Mouse (Mus musculus) cerebellum, adult 8-10 months (tissue): ENCODE results near the gene Hoxa11.

ENCODE experiments used
- DNase-seq: peaks from one replicate; pipeline ENCODE4 v3.0.0; 2022

The Hoxa11 gene

GRCm38 (mm10) chr6:52264106-52264790 lies 18.6 kb upstream of the Hoxa11 start:
- no peak for DNase-seq

GRCm38 (mm10) chr6:52263321-52263585 lies 17.6 kb upstream of the Hoxa11 start:
- no peak for DNase-seq

DNA sequence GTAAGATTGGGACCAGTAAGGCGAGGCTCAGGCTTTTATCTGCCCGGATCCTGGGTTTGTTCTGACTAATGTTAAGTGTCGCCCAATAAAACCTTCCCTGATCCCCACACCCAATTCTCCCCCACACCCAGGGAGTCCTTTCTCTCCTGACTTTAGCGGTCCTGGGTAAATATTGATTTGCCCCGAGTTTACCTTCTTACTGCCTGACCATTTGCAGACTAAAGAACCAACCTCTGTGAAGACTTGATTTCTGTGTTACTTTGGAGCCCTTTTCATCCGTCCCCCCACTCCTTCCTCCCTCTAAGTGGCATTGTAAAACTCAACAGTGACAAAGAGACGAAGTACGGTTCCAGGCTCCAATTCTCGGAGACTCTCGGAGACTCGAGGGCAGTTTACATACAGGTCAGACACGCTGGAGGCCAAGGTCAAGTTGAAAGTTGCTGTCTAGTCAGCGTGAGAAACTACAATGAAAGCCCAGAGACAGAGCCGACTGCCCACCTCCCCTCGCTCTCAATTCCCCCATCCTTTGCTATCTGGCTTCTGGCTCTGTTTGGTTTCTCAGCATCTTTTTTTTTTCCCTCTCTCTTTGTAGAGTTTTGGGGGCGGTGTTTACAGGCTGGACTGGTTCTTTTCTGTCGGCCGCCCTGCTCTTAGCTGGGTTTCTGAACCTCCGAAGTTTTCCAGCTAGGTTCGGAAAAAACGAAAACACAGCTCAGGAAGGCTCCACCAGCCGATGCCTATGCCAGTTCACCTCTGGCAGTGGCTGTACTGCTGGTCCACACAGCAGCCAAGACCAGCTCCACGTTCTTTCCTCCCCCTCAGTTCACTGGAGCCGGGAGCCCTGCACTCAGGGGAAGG lies 17.1 kb upstream of the Hoxa11 start:
- no peak for DNase-seq

DNA sequence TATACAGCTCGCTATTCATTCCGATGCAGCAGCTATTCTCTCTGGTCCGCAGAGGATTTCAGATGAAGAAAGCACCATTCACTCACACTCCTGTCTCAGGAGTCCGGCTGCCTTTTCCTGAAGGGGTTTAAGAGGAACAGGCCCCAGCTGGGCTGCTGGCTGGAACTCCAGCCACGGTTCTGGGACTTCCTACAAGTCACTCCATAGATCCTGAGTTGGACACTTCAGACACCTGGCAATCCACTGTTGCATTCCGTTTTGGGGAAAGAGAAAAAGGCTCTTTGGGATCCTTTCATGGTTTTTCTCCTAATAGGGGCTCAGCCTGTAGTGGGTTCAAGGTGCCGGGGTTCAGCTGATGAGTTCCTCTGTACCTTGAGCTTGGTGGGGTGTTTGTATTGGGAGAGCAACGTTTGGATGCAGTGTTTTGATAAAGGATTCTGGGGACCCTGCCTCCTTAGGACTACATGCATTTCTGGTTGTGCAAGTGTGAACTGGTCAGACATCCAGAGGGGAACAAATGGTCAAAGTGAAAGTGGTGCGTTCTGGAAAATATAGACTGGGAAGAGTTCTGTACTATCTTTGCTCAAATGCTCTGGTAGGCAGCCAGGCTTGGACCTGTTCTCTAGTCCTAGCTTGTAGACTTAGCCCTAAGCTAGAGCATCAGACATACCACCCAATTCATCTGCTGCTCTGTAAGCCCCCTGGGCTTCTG lies 16.3 kb upstream of the Hoxa11 start:
- no peak for DNase-seq

- no peak for DNase-seq
Measured at GRCm38 (mm10) chr6:52260654-52261575, 15.3 kb upstream of the Hoxa11 start, which contains the start of gene Hoxa13. Hoxa13 (minus strand) TSS chr6:52260880.

DNA sequence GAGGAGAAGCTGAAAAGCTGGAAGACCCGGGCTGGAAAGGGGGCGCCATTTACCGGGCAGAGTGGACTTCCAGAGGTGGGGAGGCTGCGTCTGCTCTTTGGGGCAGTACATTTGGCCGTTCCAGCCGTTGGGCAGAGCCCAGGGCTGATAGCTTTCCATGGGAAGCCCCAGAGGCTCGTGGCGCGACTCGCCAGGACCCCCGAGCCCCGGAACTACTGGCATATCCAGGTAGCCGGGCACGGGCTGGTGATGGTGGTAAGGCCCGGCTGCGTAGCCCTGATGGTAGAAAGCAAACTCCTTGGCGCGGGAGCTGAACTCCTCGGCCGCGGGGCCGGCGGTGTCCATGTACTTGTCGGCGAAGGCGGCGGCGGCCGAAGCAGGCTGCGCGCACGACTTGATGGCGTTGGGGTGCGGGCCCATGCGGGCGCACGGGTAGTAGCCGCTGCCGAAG lies 14.2 kb upstream of the Hoxa11 start:
- no peak for DNase-seq

GRCm38 (mm10) chr6:52259081-52259790 lies 13.6 kb upstream of the Hoxa11 start:
- no peak for DNase-seq

- DNase-seq = peak; percentile 40
Measured at GRCm38 (mm10) chr6:52256956-52257355, 11.3 kb upstream of the Hoxa11 start.

- DNase-seq = no peak
Measured at GRCm38 (mm10) chr6:52253511-52254500, 8.2 kb upstream of the Hoxa11 start.

DNA sequence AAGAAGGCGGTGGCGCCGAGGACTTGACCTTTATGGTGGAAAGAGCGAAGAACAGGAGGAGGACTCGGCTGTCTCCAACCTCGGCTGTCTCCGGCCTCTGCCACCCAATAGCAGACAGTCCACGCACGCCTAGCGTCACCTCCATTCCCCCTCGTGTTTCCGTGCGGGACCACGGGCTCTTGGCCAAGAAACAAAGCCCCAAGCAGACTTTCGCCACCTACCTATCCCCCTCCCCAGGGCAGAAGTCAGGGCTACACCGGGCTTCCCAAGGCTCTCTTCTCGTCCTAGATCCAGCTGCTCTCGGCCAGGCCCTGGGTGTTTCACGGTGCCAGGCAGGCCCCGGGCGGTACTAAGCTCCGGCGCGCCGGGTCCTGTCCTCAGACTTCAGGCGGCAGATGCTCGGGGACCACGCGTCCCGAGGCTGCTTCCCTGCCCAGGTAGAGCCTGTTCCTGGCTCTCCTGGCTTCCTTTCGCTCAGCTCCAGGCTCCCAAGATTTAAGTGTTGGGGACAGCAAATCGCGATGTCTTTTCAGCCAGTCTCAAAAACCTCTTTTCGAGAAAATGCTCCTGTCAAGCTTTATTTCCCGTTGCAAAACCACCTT lies 7.3 kb upstream of the Hoxa11 start:
- no peak for DNase-seq

DNA sequence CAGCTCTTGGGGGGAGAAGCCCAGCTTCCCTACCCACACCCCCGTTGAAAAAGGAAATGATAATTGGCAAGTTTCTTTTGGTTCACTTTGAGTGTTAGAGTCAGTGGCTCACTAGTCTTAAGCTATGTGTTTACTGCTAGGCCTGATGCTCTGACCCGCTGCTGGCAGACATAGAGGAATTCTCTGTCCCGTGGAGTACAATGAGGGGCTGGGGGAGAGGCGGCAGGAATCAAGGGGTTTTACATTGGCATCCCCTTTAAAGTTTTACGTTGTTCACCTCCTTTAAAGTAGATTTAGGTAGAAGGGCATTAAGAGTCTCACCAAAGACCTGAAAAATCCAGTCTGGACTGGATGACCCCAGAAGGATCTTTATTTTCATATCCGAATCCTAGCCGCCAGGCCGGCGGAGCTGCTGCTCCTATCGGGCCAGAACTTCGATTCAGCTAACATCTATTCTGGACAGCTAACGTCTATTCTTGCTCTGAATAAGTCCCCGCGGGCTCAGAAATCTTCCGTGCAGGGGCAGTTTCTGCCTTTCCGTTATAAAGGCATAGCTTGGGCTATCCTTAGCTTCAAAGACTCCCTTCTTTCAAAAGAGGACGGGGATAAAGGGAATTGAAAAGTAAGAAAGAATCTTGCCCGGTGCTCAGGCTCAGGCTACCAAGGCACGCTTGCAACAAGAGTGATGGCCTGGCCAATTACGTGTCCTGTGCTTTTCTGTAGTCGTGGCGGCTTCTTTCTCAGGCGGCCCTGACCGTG lies 6.6 kb upstream of the Hoxa11 start:
- no peak for DNase-seq

DNA sequence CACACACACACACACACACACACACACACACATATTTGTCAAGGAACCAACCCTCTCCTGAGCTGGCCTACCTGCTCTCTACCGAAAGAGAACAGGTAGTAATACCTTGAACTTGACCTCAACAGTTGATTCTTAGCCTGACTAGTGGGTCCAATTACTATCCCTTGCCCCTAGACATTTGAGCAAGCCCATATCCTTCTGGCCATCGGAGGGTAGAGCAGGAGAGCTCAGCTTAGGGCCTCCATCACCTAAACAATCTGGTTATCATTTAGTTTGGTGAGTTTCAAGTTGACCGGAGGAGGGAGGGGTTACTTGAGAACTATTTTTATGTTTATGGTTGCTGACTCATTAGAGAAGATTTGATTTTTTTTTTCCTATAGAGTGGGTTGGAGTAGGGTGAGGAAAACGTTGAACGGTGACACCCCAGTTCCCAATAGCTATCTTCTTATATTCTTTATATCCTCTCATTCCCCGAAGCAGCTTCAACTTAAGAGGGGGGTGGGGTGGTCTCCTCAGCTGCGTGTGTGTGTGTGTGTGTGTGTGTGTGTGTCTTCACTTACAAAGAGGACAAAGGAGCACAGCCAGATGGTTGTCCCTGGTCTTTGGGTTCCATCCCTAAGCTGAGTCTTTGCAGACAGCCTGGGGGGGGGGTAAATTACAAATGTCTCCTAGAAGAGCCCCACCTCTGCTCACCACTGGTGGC lies 5.7 kb upstream of the Hoxa11 start:
- no peak for DNase-seq

- no peak for DNase-seq
Measured at GRCm38 (mm10) chr6:52249826-52250225, 4.2 kb upstream of the Hoxa11 start.

- DNase-seq = no peak
Measured at GRCm38 (mm10) chr6:52249415-52249738, 3.8 kb upstream of the Hoxa11 start.

- DNase-seq = no peak
Measured at GRCm38 (mm10) chr6:52248638-52249414, 3.2 kb upstream of the Hoxa11 start.

DNA sequence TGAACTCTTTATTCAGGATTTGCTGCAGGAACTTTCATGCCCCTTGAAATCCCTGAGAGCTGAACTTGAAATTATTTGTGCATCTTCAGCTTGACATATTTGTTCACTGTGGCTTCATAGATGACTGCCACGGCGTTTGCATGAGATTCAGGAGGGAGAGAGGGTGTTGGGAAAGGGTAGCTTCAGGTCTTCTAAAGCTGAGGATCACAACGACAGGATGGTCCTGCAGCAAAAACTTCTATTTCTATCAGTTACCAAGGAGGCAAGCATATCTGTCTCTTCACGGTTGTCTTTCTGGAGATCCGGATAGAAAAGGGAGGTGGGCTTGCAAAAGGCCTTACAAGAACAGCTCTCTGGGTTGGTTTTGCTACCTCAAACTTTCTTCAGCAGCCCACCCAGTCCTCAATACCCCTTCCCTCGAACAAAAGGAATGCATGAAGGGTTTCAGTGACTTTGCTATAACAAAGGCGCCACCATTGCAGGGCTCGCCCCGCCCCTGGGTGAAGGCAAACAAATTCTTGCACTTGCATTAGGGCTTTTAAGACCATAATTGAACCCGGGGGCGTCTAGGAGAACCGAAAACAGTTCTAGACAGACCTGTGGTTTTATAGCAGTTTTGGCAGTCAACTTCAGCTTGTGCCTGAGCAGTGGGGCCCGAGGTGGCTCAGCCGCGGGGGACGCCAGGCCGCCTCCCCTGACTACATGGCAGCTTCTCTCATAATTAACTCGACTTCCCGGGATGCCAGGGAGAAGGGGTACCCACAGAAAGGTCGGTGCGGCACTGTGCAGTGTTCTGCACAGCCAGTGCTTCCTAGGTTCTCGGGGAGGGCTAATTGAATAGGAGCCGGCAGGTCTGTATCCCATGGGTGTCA lies 2.4 kb upstream of the Hoxa11 start:
- DNase-seq = no peak

DNA sequence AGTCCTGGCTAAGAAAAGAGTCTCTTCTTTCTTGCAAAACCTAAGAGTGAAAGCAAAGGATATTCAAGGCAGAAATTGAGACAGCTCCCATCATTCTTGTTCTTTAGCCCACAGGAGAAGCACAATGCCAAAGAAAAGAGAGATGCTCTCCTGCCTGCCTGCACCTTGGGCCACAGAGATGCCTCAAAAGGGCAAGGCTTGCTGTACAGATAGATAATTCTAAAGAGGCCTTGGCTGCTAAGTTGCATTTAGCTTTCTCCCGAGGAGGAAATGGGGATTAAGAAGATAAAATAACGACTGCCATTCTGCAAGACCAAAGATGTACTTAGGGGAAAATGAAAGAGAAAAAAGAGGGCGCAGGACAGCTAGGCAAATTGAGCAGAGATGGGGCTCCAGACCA lies 1.3 kb upstream of the Hoxa11 start:
- DNase-seq = no peak
